Mouse (Mus musculus) spleen, adult 2 months (tissue): ENCODE measurements at regions not wholly inside any gene's neighbourhood (a gene's known extent, or its start where the extent isn't known, plus 50 kb on each side); places are given as distances from the start of the nearest gene placed in this dataset.
"Not testable (repeated sequence)": the region's sequence is repeated elsewhere in the genome, so short reads cannot be mapped to it uniquely, and the experiment has no call there.

ENCODE experiments used
- DNase-seq, 2 experiments: peaks; one replicate each; pipeline versions ENCODE4 v3.0.0 to v3.0.0-alpha.2; 2012 to 2021; ENCODE audit warnings: low spot score in 2 of 2, low read depth in 1 of 2
- H3K27ac ChIP-seq: fragments of 200-500 bp; 2 replicates; pipeline ENCODE4 v1.5.1; 2012; ENCODE audit warnings: low read length, inconsistent platforms; ENCODE audit not compliant: insufficient read depth
- H3K27me3 ChIP-seq: fragments of 200-500 bp; 2 replicates; pipeline ENCODE4 v1.6.1; 2012; ENCODE audit warnings: mild to moderate bottlenecking, moderate library complexity, low read length, inconsistent platforms; ENCODE audit not compliant: control insufficient read depth, insufficient read depth
- H3K36me3 ChIP-seq: fragments of 200-500 bp; 2 replicates; pipeline ENCODE4 v1.6.1; 2012; ENCODE audit warnings: mild to moderate bottlenecking, low read length, inconsistent platforms; ENCODE audit not compliant: control insufficient read depth, insufficient read depth
- H3K4me1 ChIP-seq: fragments of 200-500 bp; 2 replicates; pipeline ENCODE4 v1.6.1; 2011; ENCODE audit warnings: inconsistent platforms; ENCODE audit not compliant: control insufficient read depth, insufficient read depth, insufficient read length
- H3K4me3 ChIP-seq: fragments of 200-500 bp; 2 replicates; pipeline ENCODE4 v1.5.1; 2011; ENCODE audit warnings: mild to moderate bottlenecking, inconsistent platforms; ENCODE audit not compliant: insufficient read depth, insufficient read length; ENCODE audit errors: extremely low read depth
- WGBS: fragments of 180-500 bp; shearing (Covaris S2); methylation state at CpG from one replicate; pipeline ENCODE4 v1.1.7; 2018; 5-methylcytosine and 5-hydroxymethylcytosine counted together

DNA sequence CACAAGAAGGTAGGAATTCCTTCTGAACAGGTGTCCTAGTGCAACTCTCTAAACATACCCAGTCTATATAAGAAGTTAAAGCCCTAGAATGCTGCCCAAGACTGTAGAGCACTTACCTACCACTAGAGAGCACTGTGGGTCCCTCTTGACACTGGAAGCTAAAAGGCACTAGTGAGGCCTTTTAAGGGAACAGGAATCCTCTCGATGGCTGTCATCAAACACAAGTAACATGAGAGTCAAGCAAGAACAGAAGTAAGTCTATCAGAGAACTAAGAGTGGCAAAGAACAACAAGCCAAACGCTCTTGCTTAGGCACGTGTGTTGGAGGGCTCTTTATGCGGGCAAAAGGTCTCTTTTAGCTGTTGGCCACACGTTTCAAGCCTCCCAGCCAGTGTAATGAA lies 123.8 kb upstream of the G530012D18Rik start:
- H3K27ac ChIP-seq, H3K27me3 ChIP-seq, H3K4me1 ChIP-seq, H3K36me3 ChIP-seq, H3K4me3 ChIP-seq, DNase-seq: not testable (repeated sequence)
- 60% methylated on average over 4 of the region's 5 CpGs for WGBS

DNA sequence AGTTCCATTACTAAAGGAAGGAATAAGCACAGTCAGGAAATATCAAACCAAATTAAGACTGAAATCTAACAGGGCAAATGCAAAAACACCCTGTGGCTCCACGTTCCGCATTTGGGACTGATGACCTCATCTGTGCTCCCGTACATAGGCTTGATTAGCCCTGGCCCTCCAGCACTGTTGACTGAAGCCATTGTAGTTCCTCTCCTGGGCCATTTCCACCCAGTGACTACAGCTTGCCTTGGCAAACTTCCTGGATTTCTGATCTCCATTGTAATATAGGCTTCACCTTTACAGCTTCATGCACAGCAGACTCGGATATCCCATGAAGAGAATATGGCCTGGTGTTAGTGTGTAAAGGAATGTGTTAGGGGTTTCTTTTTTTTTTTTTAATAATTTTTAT lies 122.1 kb upstream of the G530012D18Rik start:
- H3K27ac ChIP-seq, H3K27me3 ChIP-seq, H3K4me3 ChIP-seq, DNase-seq, H3K36me3 ChIP-seq, H3K4me1 ChIP-seq: not testable (repeated sequence)
- 77% methylated on average over 4 of the region's 4 CpGs for WGBS

DNA sequence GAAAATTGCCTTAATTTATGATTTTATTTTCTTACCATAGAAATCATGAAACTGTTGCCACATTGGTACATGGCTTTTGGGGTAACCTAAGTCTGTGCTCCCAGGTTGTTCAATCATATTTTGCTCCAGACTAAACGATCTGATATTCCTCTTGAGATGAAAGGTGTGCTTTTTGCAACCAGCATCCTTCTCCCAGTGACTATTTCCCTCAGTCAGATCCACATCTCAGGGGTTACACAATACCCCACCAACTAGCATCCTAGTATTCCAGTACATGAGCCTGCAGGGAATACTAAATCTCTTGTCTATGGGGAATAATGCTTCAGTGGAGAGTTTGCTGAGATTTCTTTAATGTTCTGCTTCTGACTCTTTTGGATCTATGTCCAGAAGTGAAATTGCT lies 118.8 kb upstream of the G530012D18Rik start:
- not testable (repeated sequence) for H3K27ac ChIP-seq, H3K4me1 ChIP-seq, H3K36me3 ChIP-seq, DNase-seq, H3K4me3 ChIP-seq, H3K27me3 ChIP-seq
- WGBS, result 71% methylated on average over 1 of the region's 1 CpGs

DNA sequence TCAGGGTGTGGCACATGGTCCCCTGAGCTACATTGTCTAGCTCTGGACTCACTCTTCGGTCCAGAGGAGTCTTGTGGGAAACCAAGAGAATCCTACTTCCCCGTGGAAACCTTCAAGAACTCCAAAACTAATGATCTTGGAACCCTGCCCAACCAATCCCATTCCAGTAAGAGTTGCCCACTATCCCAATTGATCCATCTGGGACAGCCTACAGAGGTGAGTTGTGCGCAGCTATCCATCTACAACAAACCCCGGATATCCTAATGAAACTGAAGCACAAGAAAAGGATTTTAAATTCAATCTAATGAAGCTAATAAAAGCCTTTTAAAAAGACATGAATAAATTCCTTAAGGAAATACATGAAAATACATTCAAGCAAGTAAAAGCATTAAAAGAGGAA lies 117.7 kb upstream of the G530012D18Rik start:
- not testable (repeated sequence) for H3K36me3 ChIP-seq, H3K4me1 ChIP-seq, DNase-seq, H3K27ac ChIP-seq, H3K4me3 ChIP-seq, H3K27me3 ChIP-seq
- 70% methylated on average over 4 of the region's 4 CpGs for WGBS

DNA sequence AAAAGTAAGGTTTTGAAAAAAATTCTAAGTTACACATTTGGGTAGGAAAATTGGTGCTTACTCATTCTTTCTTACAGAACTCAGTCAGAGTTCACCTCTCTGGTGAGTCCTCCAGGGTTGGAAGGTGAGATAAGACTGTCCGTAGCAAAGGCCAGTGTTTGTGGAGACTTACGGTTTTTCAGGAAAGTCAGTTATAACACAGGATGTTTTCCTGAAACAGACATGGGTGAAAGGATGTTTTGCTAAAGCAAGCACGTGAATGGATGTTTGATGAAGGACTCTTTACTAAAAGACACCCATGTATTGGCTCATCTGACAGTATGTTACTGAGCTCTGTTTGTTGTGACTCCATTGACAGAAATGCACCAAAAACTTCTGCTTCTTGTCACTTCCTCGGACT lies 113.4 kb upstream of the G530012D18Rik start:
- not testable (repeated sequence) for H3K36me3 ChIP-seq, H3K4me3 ChIP-seq, H3K27me3 ChIP-seq, H3K4me1 ChIP-seq, DNase-seq, H3K27ac ChIP-seq
- whole genome bisulfite sequencing, result 85% methylated on average over 4 of the region's 4 CpGs

DNA sequence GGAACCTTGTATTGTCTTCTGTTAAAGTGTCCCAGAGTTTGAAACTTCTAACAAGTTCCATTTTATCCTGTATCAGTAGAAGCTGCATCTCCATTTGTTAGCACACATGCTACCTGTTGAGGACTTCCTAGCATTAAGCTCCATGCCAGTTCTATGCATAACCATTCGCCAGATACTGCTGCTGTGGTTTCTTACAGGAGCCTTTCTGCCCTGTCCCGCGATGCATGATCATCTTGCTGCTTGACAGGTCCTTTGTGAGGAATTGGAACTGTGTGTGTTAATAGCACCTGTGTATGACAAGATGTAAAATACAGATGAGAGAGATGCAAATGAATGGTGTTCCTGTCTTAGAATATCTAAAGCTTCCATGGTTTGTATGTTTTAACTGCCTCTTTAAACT lies 96.4 kb upstream of the G530012D18Rik start:
- H3K4me1 ChIP-seq, result not testable (repeated sequence)
- 88% methylated on average over 3 of the region's 3 CpGs for WGBS

DNA sequence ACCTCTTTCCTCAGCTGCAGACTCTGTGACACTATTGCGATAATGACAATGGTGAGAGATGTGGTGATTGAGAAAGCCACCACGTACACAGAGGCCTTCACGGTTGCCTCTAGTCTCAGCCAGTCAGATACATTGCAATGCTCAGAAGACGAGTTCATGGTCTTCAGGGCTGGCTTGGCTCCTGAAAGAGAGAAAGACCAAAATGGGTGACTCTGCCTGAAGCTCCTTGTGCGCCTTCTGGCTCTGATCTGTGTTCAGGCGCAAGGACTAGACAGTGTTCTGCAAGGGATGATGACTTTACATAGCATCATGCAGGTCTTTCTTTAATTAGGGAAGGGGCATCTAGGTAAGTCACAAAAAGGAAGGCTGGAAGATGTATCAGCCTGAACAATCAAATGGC lies 90.5 kb upstream of the G530012D18Rik start:
- H3K36me3 ChIP-seq, H3K27me3 ChIP-seq, H3K4me3 ChIP-seq, H3K27ac ChIP-seq, H3K4me1 ChIP-seq: not testable (repeated sequence)
- peak in 1 of 2 experiments; percentile 4 for DNase-seq
- 91% methylated on average over 4 of the region's 6 CpGs for WGBS

More for the DNA sequence above, 96.4 kb upstream of the G530012D18Rik start:
- not testable (repeated sequence) for H3K27me3 ChIP-seq, H3K36me3 ChIP-seq, DNase-seq, H3K4me3 ChIP-seq, H3K27ac ChIP-seq

DNA sequence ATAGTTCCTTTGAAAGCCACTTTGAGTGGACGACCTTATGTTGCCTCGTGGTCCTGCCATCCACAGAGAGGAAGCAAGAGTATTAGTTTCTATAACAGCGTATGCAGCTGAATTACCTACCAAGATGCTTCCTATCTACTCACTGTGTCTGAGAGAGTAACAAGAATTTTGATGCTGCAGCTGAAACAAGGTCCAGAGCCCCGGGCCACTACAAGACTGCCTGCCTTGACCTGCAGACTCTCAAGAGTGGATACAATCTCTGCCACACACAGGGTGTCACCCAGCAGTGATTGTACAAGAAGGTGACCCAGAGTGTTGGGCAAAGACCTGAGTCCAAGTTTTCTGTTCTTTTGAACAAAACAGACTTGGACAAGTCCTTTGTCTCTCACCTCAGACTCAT lies 75.5 kb upstream of the G530012D18Rik start:
- H3K36me3 ChIP-seq, H3K27me3 ChIP-seq, H3K27ac ChIP-seq, DNase-seq, H3K4me1 ChIP-seq, H3K4me3 ChIP-seq: not testable (repeated sequence)
- 87% methylated on average over 4 of the region's 4 CpGs for WGBS

- H3K27me3 ChIP-seq, DNase-seq, H3K27ac ChIP-seq, H3K4me3 ChIP-seq, H3K36me3 ChIP-seq, H3K4me1 ChIP-seq: not testable (repeated sequence)
- 82% methylated on average over 3 of the region's 3 CpGs for WGBS
Observed at GRCm38 (mm10) chr1:85501278-85501677, 74.2 kb upstream of the G530012D18Rik start.
